Mouse (Mus musculus): Measurements from ENCODE around the gene Fgf12.

Gene Fgf12

DNA sequence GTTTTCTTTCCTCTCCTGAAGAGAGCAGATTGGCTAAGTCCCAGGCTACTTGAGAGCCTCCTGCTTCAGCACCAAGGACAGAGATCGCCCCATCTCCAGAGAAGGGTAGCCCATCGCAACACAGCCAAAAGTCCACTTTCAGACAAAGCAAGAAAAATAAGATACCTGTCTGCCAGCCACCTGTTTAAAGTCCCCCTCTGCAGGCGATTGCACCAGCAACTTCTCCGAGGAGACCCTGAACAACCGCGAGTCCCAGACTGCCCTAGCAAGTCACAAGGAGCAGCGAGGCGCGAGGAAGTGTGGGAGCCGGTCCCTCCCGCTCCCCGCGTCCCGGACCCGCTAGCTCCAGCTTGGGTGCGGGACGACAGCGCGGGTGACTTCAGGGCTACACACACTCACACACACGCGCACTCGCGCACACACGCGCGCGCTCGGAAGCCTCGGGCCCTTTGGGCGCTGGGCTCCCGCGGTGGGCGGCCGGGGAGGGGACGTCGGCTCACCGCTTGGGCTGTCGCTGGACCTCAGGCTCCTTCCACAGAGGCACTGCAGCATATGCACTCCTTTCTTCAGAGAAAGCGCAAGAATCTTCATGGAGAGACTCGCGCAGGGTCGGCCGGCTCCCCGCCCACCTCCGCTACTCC is 188.7 kb downstream of the Fgf12 start:
- TF ChIP-seq GATA4 (IDR thresholded peaks at IDR 0.05; ENCODE audit: insufficient replicate concordance, low read length), result no peak

DNA sequence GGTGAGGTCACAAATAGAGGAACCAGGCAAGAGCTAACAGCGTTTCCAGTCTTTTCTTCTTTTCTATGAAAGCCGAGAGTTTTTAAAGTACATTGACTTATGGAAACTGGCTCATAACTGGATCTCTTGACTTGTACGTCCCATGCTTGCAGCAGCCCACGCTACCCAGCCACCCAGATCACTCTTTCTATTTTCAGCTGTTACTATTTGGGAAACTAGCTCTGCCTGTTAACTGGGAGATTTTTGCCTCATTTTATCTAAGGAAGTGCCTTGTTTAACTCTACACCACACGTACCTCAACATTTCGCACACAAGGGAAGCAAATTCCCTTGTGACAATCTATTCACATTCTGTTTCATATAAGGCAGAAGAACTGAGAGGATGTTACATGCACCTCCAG is 190.0 kb downstream of the Fgf12 start:
- TF ChIP-seq GATA4 (IDR thresholded peaks at IDR 0.05; ENCODE audit: insufficient replicate concordance, low read length), result no peak

DNA sequence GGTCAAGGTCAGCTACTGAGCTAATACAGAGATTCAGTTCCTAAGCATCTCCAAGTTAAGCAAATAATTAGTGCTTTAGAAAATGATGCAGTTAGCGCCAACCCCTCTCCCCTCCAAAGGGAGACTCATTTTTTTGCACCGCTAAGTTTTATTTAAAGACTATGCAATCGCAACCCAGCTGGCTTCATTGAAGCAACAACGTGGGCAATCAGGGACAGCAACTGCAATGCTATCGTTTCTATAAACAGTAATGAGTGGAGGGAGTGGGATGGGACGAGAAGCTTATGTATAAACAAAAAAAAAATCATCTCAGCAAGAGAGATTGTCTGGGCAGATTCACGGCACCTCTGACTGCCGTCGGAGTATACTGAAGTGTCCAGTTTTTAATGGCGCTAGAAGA is 197.6 kb downstream of the Fgf12 start:
- no peak for TF ChIP-seq GATA4 (IDR thresholded peaks at IDR 0.05; ENCODE audit: insufficient replicate concordance, low read length)

DNA sequence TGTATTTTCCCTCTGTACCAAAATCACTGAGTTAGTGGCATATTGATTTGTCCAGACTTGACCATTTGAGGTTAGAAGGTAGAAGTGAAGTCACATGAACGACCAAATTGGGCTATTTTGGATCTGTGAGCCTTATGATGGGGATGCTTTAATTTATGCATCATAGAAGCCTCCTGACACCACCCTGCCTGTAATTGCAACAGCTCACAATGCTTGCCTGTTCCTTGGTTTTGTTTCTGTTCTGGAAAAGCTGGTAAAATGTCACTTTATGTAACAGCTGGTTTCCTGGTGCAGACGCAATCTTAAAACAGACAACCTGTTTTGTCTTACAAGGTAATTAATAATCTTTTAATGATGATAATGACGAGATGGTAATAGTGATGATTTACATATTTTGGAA is 213.4 kb downstream of the Fgf12 start:
- no peak for TF ChIP-seq GATA4 (IDR thresholded peaks at IDR 0.05; ENCODE audit: insufficient replicate concordance, low read length)

DNA sequence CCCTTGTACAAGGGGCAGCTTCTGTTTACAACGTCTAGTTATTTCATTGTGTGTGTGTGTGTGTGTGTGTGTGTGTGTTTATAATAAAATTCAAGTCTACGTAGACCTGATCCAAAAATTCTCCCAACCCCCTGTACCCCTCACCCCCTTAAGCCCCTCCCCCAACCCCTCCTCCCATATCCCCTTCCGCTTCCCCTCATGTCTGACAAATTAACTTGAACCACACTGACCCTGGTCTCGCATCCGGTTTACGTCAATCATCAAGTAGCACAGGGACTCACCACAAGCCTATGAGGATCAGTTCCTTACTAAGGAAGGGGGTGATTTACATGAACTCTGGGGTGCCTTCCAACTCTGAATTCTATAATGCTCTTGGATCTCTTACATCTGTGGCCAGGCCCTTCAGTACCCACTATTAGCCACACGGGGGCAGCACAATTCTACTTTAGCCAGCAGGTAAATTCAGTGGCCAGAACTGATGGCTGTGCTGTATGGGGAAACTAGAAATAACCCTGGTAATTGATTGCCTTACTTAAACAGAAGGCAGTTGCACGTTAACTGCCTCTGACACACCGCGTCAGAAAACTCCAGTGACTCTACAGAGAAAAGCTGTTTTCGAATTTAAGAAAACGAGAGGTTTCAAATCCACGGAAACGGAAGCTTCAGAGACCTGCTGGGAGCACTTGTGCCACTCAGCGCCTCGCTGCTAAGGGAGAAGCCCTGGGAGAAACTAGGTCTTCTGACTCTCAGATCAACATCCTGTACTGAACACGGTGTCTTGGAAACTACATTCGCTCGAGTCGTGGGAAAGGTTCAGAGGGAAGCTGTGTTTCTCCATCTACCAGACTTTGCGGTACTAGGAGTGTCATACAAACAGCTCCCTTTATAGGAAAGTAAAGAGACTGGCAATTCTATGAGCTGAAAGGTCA is 235.0 kb downstream of the Fgf12 start:
- TF ChIP-seq GATA4 (IDR thresholded peaks at IDR 0.05; ENCODE audit: insufficient replicate concordance, low read length), result no peak

DNA sequence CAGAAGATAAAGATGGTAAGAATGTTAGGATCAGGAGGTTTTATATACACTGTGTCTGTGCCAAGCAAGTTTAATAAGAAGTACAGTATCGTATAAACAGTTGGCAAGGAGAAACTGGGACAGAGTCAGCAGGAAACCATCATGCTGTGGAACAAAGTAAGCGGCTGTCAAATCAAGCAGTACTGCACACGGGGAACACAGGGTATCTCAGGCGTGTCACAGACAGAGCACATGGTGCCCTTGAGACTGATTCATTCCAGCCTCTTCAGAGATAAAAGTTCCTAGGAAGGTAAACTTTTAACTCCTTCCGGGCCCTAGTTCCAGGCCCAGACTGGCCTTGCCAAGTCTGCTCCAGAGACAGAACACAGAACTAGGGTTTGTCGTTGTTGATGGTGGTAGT is 240.4 kb downstream of the Fgf12 start:
- no peak for TF ChIP-seq GATA4 (IDR thresholded peaks at IDR 0.05; ENCODE audit: insufficient replicate concordance, low read length)

DNA sequence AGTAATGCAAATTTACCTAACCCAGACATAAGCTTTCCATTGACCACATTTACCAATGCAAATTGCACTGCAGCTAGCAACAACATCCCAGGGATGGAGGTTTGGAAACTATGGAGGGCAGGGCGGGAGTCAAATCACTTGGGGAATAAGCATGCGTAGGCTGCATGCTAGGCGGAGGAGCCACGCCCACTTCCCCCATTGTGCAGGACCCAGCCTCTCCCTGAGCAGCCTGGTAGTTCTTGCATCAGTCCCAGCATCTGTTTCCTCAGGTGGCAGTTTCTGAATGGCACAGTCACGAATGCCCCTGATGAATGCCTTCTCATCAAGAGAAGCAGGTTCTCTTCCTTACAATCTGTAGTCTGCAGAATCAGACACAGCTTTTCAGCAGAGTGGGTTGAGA is 241.5 kb downstream of the Fgf12 start:
- no peak for TF ChIP-seq GATA4 (IDR thresholded peaks at IDR 0.05; ENCODE audit: insufficient replicate concordance, low read length)

DNA sequence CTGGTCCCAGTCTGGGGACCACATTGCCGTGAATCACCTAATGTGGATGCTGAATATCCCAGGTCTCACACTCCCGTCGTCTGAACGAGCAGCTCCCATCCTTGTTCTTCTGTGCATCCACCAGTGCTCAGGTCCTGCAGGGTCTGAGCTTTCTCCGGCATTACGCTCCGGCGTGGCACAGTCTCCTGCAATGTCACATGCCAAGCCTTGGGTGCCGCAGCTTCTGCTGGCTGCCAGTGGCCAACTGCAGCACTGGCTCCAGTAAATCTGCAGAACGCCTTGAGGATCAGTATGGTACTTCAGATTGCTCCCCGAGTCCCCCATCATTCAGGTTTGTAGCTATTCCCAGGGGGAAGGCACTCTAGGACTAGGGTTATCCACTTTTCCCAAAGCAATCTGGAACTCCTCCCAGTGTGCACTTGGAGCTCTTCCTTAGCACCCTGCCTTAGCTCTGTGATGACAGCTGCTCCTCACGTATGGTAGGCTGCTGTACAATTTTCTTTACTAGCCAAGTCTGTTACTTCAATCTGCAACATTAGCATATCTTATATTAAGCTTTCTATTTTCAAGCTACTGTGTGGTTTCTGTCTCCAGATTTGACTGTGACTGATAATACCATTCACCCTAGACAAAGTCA is 254.8 kb downstream of the Fgf12 start:
- TF ChIP-seq GATA4 (IDR thresholded peaks at IDR 0.05; ENCODE audit: insufficient replicate concordance, low read length), result no peak

DNA sequence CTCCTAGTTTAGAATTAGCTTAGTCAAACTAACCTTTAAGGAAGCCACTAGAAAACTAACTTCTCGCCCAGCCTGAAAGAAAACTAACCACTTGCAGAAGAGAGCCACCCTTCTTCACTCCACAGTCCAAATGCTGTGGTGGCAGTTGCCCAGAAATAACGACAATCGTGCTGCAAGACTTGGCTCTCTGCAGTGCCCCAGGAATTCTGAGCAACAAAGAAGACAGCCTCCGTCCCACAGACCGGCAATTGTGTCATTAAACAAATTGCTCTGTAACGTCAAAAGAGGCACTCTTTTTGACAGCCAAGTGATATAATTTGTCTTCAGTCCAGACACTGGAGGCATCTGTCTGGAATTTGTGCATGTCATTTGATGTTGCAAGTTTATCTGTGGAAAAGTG is 261.2 kb downstream of the Fgf12 start:
- TF ChIP-seq GATA4 (IDR thresholded peaks at IDR 0.05; ENCODE audit: insufficient replicate concordance, low read length), result no peak

DNA sequence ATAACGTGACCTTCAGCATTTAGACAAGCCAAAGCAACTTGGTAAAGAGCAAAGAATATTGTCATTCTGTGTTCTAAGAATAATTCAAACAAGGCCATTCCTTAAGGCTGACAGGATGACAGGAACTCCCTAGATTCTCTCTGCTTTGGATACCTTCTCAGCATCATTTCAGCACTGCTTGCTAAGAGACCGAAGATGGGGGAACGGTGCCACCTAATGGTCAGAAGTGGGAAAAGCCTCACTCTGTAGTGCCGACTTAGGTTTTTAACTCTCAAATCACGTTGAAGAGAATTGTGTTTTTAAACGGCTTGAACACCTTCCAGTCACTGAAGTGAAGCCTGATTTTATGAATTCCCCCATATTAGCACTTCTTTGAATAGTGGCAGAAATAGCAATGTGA is 262.4 kb downstream of the Fgf12 start:
- no peak for TF ChIP-seq GATA4 (IDR thresholded peaks at IDR 0.05; ENCODE audit: insufficient replicate concordance, low read length)

DNA sequence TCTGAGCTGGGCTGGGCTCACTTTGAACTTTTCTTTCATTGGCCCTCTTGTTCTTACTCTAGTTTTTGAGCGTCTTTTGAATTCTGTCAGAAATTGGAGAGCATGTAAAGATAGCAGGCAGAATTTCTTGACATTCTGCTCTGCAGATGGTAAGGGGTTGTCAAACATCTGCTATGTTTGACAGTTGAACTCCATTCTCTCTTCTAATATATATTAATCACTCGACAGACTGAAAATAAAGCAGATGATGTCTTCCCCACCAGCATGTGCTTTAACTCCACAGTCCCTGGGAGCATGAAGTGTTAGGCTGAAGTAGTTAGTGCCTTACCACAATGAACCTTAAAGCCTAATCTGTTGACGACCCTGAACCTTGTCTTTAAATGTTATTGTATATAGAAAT is 267.9 kb downstream of the Fgf12 start:
- no peak for TF ChIP-seq GATA4 (IDR thresholded peaks at IDR 0.05; ENCODE audit: insufficient replicate concordance, low read length)

DNA sequence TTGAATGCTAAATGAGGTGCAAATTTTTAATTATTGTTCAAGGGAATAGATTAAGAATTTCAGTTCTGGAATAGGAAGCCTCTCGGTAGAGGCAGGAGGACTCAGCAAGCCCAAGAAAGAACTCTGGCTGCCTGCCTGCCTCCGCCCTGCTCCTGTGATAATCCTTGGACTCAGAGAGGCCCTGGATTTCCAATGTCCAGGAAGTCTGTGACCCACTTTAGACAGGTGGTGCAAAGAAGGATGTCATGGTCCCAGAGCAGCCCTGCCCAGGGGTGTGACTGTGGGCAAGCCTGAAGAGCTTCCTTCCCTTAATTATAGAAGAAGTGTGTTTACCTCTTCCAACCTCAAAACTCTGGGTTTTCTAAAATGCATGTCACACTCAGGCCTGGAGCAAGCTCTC is 273.8 kb downstream of the Fgf12 start:
- no peak for TF ChIP-seq GATA4 (IDR thresholded peaks at IDR 0.05; ENCODE audit: insufficient replicate concordance, low read length)

DNA sequence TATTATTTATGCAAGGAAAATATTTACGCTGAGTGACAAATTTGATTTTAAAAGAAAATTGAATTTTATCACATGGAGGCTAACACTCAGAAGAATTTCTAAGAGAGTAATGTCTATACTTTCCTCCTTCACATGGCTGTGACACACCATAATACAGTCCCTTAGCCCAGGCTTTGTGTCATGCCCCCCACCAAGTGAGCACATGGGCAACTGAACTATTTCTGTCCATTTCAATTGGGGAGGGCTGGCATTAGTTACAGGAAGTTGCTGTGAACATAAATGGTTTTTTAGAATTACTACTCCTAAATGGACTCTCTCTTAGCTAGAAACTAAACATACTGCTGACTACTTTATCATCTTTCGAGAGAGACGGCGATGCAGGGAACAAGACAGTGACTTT is 276.2 kb downstream of the Fgf12 start:
- TF ChIP-seq GATA4 (IDR thresholded peaks at IDR 0.05; ENCODE audit: insufficient replicate concordance, low read length), result no peak

DNA sequence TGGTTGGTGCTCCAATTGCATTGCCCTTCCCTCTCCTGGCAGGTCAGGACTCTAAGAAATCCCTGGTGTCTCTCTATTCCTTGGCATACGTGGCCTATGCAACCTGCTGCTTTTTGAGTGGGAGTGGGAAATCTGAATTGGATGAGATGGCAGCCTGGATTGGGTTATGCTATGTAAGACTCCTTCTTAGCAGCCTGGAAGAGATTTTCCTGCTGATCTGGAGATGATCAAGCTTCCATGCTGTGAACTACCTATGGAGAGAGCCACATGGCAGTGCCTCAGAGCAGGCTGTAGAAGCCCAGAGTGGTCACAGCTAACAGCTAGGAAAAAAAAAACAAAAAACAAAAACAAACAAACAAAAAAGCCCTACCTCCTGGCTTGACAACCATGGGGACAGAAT is 277.3 kb downstream of the Fgf12 start:
- TF ChIP-seq GATA4 (IDR thresholded peaks at IDR 0.05; ENCODE audit: insufficient replicate concordance, low read length), result no peak

DNA sequence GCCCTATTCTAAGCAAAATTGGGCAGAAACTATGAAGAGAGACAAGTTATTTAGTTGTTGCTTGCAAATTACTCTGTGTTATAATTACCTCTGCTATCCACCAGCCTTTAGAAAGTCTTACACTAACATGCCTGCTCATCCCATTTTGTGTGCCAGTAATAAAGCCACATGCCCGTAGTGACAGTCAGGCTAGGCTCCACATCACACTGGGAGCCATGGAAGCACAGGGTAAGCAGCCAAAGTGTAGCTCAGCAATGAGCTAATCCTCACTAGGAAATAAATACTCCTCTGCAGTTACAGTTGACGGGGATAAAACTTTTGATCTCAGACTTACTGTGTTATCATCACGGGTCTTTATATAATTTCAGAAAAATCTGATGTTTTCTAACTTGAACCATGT is 298.0 kb downstream of the Fgf12 start:
- no peak for TF ChIP-seq GATA4 (IDR thresholded peaks at IDR 0.05; ENCODE audit: insufficient replicate concordance, low read length)

DNA sequence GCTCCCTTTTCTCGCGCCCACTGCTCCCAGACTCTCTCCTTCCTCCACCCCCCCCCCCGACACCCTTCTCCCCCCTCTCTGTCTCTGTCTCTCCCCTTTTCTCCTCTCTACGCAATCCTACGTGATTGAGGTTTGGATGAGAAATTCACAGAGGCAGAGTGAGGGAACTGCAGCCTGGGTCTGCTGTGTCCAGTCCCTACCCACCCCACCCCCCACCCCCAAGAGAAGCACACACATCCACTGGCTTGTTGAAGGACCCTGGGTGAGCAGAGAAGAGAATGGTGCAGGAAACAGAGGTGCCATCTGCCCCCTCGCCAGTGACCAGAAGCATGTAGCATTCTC is 305.8 kb downstream of the Fgf12 start:
- no peak for TF ChIP-seq GATA4 (IDR thresholded peaks at IDR 0.05; ENCODE audit: insufficient replicate concordance, low read length)

Data from liver, adult (tissue).